Mouse (Mus musculus) kidney, postnatal 0 days (tissue): ENCODE measurements around the gene Arhgap9. TPM values are rescaled to one million over a fixed set of nuclear protein-coding genes. Genes with fewer than 3 reads are reported as not detected.
"Not testable (repeated sequence)": the region's sequence is repeated elsewhere in the genome, so short reads cannot be mapped to it uniquely, and the experiment has no call there.

ENCODE experiments used
- ATAC-seq: fragments of 200-750 bp; cut with Nextera tagmentation; replicated peaks from 2 replicates; pipeline ENCODE4 v1.8.0; 2017; ENCODE audit warnings: low read depth, moderate number of reproducible peaks, moderate TSS enrichment, moderate library complexity; ENCODE audit not compliant: low FRiP score
- DNase-seq: peaks from one replicate; pipeline ENCODE4 v3.0.0-alpha.2; 2016; ENCODE audit warnings: low spot score
- H3K27ac ChIP-seq: fragments of 300-500 bp; sonication (generic); 2 replicates; pipeline ENCODE4 v1.5.1; 2014; ENCODE audit warnings: mild to moderate bottlenecking
- H3K27me3 ChIP-seq: fragments of 300-500 bp; sonication (generic); 2 replicates; pipeline ENCODE4 v1.6.1; 2014; ENCODE audit warnings: low read length, mixed read lengths; ENCODE audit not compliant: insufficient read depth
- H3K36me3 ChIP-seq: fragments of 300-500 bp; sonication (generic); 2 replicates; pipeline ENCODE4 v1.6.1; 2014; ENCODE audit warnings: low read length, mixed read lengths; ENCODE audit not compliant: insufficient read depth
- H3K4me1 ChIP-seq: fragments of 300-500 bp; sonication (generic); replicated peaks from 2 replicates; pipeline ENCODE4 v1.6.1; 2014; ENCODE audit warnings: antibody characterized with exemption, low read length, mixed read lengths; ENCODE audit not compliant: insufficient read depth
- H3K4me2 ChIP-seq: fragments of 300-500 bp; sonication (generic); 2 replicates; pipeline ENCODE4 v1.6.1; 2014; ENCODE audit warnings: mild to moderate bottlenecking, low read length, moderate library complexity, mixed read lengths
- H3K4me3 ChIP-seq: fragments of 300-500 bp; sonication (generic); replicated peaks from 2 replicates; pipeline ENCODE4 v1.5.1; 2014; ENCODE audit warnings: low read depth, low read length
- H3K9ac ChIP-seq: fragments of 300-500 bp; sonication (generic); 2 replicates; pipeline ENCODE4 v1.6.1; 2014; ENCODE audit warnings: low read depth, low read length
- H3K9me3 ChIP-seq: fragments of 300-500 bp; sonication (generic); replicated peaks from 2 replicates; pipeline ENCODE4 v1.6.1; 2016; ENCODE audit warnings: low read length, inconsistent platforms, mixed read lengths
- CTCF ChIP-seq: IDR thresholded peaks from 2 replicates; pipeline ENCODE4 v1.5.1; 2016; ENCODE audit warnings: antibody characterized with exemption, low read depth, mild to moderate bottlenecking, moderate library complexity
- WGBS: fragments of 180-500 bp; shearing (Covaris S2); extraction: QIAGEN DNeasy Blood & Tissue Kit; methylation state at CpG from one replicate; pipeline ENCODE4 v1.1.7; 2014; 5-methylcytosine and 5-hydroxymethylcytosine counted together
- polyA plus RNA-seq: library from polyadenylated mRNA; unstranded; fragments of >200 nt; fragmentation: Nextera tagmentation; extraction: Ambion mirVana; gene quantifications from 2 replicates; pipeline ENCODE4 v1.2.1, GENCODE M21; 2015

Gene Arhgap9
- polyA plus RNA-seq, 1 experiment from 2014 or later, result 3.8 TPM

- H3K27ac ChIP-seq, result no peak overlapping the region
- 86% methylated on average over 24 of the region's 24 CpGs for whole genome bisulfite sequencing
- H3K4me1 ChIP-seq, result peaks cover 8% of the 10 kb centered on the region
- H3K4me3 ChIP-seq, result no peak overlapping the region
- H3K4me2 ChIP-seq, result no peak overlapping the region
- peaks cover 56% of the 10 kb centered on the region for H3K36me3 ChIP-seq
- no peaks in the 10 kb centered on the region for H3K27me3 ChIP-seq
- no peak for TF ChIP-seq CTCF
- DNase-seq (no peak), ATAC-seq (no peak)
- no peak overlapping the region for H3K9ac ChIP-seq
- no peaks in the 10 kb centered on the region for H3K9me3 ChIP-seq
Observed at GRCm38 (mm10) chr10:127295986-127296794, 25.6 kb upstream of the Arhgap9 start.

GRCm38 (mm10) chr10:127297015-127297871 is 24.5 kb upstream of the Arhgap9 start:
- WGBS, result 89% methylated on average over 16 of the region's 16 CpGs
- Histone ChIP-seq H3K36me3 (peaks cover 59% of the 10 kb centered on the region), H3K27me3 (no peaks in the 10 kb centered on the region), H3K4me1 (peaks cover 2% of the 10 kb centered on the region; the same call in 1 of the 2 replicates), H3K27ac (no peak overlapping the region), H3K9ac (no peak overlapping the region), H3K9me3 (no peaks in the 10 kb centered on the region), H3K4me2 (no peak overlapping the region), H3K4me3 (no peak overlapping the region)
- no peak for DNase-seq
- ATAC-seq, result no peak
- TF ChIP-seq CTCF, result no peak

GRCm38 (mm10) chr10:127300361-127300760 is 21.4 kb upstream of the Arhgap9 start:
- 94% methylated on average over 6 of the region's 6 CpGs for WGBS
- ATAC-seq, result no peak

GRCm38 (mm10) chr10:127303136-127303535 is 18.6 kb upstream of the Arhgap9 start:
- DNase-seq (no peak), ATAC-seq (no peak)
- Histone ChIP-seq H3K36me3 (peaks cover 65% of the 10 kb centered on the region), H3K4me3 (no peak overlapping the region), H3K27me3 (no peaks in the 10 kb centered on the region), H3K9ac (no peak overlapping the region), H3K27ac (no peak overlapping the region), H3K9me3 (no peaks in the 10 kb centered on the region), H3K4me1 (no peaks in the 10 kb centered on the region), H3K4me2 (no peak overlapping the region)
- 94% methylated on average over 11 of the region's 11 CpGs for WGBS
- TF ChIP-seq CTCF, result no peak

More at GRCm38 (mm10) chr10:127300361-127300760, 21.4 kb upstream of the Arhgap9 start:
- Histone ChIP-seq H3K27ac (no peak overlapping the region), H3K36me3 (peaks cover 69% of the 10 kb centered on the region), H3K4me1 (no peaks in the 10 kb centered on the region), H3K9ac (no peak overlapping the region), H3K4me2 (no peak overlapping the region), H3K9me3 (no peaks in the 10 kb centered on the region), H3K4me3 (no peak overlapping the region), H3K27me3 (no peaks in the 10 kb centered on the region)
- TF ChIP-seq CTCF, result no peak
- no peak for DNase-seq

GRCm38 (mm10) chr10:127309167-127309566 is 12.6 kb upstream of the Arhgap9 start:
- not testable (repeated sequence) for H3K4me3 ChIP-seq, H3K27ac ChIP-seq, DNase-seq, H3K9ac ChIP-seq, H3K9me3 ChIP-seq, H3K27me3 ChIP-seq, ATAC-seq, H3K4me2 ChIP-seq, H3K4me1 ChIP-seq
- WGBS, result 85% methylated on average over 3 of the region's 3 CpGs
- H3K36me3 ChIP-seq, result peaks cover 33% of the 10 kb centered on the region
